Mouse (Mus musculus): Measurements from ENCODE around the gene Serinc4. TPM values are rescaled to one million over a fixed set of nuclear protein-coding genes. Genes with fewer than 3 reads are reported as not detected.
"Not testable (repeated sequence)": the region's sequence is repeated elsewhere in the genome, so short reads cannot be mapped to it uniquely, and the experiment has no call there.

Gene Serinc4
- total RNA-seq (2021), result under 1 TPM in 1 of 2 experiments, not detected in 1; 0.10 TPM

DNA sequence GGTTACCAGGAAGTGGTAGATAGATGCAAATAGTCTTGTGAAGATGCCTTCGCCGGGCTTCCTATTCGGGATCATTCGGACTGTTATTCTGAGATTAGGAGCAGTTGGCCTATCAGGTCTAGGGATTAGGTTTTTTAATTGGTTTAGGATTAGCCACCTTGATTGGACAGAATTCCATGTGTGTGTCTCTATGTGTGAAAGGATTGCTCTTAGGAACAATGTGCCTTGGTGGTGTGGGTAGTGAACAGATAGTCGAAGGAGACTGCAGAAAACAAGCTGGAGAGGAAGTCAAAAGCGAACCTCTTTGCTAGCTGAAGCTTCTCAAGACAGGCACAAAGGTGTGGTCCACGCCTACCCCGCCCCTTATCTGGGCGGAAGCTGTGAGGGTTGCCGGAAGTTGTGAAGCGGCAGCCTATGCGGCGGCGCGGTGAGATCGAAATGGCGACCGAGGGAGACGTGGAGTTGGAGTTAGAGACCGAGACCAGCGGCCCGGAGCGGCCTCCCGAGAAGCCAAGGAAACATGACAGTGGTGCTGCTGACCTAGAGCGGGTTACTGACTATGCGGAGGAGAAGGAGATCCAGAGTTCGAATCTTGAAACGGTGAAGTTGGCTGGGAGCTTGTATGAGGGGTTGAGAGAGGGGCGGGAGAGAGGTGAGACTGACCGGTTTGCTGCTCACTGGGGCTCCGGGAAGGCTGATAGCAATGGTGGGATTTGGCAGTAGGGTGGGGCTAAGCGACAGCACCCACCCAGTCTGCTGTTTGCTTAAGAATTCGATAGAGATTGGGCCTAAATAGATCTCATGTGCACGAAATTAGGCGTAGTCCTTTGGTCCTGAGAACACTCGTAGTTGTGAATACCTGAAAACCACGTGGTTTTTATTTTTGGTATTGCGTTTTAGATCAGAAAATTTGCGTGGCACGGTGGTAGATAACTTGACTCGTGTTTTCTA, at the start of gene Serinc4:
Serinc4 (minus strand) TSS at position 90 of the 951 bp plus-strand sequence.
- intact Hi-C loops (cut with DNase I), result no loop called here
- peak; percentile 74 for DNase-seq (ENCODE audit: low spot score)

- intact Hi-C loops (cut with DNase I), result not testable (repeated sequence)
Observed at GRCm38 (mm10) chr2:121501550-121501949, 45.0 kb upstream of the Serinc4 start.

DNA sequence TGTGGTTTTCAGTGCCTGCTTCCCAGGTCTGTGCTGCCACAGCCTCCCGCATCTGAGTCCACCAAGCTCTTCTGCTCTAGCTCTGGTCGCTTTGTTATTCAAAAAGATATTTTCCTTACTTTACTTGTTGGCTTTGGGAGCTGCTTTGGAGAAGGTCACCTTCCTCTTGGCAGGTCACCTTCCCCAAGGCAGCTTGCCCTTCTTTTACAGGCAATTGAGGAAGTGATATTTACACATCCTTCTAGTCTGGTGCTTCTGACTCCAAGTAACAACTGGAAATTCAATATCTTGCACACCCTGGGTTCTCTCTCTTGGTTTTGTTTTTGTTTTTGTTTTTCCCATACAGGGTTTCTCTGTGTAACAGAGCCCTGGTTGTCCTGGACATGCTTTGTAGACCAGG, 27.8 kb upstream of the Serinc4 start:
- intact Hi-C loops (cut with DNase I); DNase-seq (ENCODE audit: low spot score): not testable (repeated sequence)

More at GRCm38 (mm10) chr2:121501550-121501949, 45.0 kb upstream of the Serinc4 start:
- not testable (repeated sequence) for DNase-seq (ENCODE audit: low spot score)

DNA sequence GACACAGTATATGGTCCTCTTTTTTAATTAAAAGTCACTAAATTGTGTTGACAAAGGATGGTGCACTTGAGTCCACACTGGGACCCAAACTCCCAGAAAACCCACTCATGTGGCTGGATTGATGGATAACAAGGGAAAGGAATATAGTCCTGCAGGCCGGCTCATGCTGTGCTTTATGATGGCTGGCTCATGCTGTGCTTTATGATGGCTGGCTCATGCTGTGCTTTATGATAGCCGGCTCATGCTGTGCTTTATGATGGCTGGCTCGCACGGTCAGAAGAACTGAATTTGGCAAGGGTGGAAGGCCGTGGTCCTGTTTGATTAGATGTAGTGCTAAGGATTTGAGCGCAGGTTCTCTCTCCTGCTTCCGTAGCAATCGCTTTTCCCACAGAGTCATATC, 27.0 kb upstream of the Serinc4 start:
- intact Hi-C loops (cut with DNase I), result no loop called here
- no peak for DNase-seq (ENCODE audit: low spot score)

DNA sequence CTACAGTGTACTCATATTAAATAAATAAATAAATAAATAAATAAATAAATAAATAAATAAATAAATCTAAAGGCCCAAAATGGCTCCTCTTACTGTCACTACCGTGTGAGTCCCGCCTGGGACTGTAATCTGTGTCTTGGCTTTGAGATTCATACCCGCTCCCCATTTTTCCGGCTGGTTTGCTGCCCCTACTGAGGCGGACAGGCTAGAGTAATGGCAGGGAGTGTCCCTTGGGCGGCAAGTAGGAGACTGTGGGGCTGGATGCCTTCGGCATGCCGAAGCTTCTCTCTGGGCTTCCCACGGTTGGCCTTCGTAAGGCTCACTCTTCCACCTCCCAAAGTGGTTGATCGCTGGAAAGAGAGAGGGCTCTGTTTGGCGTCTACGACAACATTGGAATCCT, 24.3 kb upstream of the Serinc4 start:
- DNase-seq (ENCODE audit: low spot score); intact Hi-C loops (cut with DNase I): not testable (repeated sequence)

GRCm38 (mm10) chr2:121480498-121480897, 23.9 kb upstream of the Serinc4 start:
- no peak for DNase-seq (ENCODE audit: low spot score)
- intact Hi-C loops (cut with DNase I), result no loop called here

DNA sequence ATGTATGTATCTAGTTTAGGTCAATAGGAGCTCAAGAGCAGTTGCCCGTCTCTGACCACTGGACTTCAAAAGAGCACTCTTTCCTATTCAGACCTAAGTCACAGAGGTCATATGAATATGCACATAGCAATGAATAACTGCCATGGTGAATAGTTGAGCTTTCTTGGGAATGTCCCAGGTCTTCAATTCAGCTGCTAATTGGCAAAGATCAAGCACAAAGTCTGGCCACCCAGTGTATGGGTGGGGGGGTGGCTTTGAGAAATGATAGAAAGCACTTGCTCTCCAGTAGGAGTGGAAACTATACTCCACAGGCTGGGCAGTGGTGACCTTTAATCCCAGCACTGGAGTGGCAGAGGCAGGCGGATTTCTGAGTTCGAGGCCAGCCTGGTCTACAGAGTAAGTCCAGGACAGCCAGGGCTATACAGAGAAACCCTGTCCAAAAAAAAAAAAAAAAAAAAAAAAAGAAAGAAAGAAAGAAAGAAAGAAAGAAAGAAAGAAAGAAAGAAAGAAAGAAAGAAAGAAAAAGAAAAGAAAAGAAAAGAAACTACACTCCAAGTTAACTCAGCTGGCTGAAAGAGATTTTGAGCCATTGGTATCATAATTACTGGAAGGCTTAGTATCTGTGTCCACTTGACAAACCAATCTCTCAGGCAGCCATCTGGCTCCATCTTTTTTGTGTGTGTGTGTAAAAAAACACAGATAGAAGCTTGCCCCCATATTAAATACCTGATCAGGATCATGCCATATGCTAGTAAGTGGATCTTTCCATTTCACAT, 21.1 kb upstream of the Serinc4 start:
- DNase-seq (ENCODE audit: low spot score), result no peak
- intact Hi-C loops (cut with DNase I), result no loop called here

GRCm38 (mm10) chr2:121475306-121475705, 18.7 kb upstream of the Serinc4 start:
- intact Hi-C loops (cut with DNase I); DNase-seq (ENCODE audit: low spot score): not testable (repeated sequence)

GRCm38 (mm10) chr2:121474180-121474535, 17.6 kb upstream of the Serinc4 start:
- intact Hi-C loops (cut with DNase I), result loop anchor here (1.0 kb wide), 2 partner anchors 25 to 33 kb away; partner anchors contain the start of gene Serf2
- DNase-seq (ENCODE audit: low spot score), result no peak

GRCm38 (mm10) chr2:121473301-121474179, 17.0 kb upstream of the Serinc4 start, which contains the start of gene Mfap1b:
TSS of gene Mfap1b (minus strand) at chr2:121474067.
- intact Hi-C loops (cut with DNase I), result loop anchor here (1.0 kb wide), 2 partner anchors 24 to 34 kb away; partner anchors contain the start of gene Serf2
- peak; percentile 62 for DNase-seq (ENCODE audit: low spot score)

GRCm38 (mm10) chr2:121472783-121473182, 16.2 kb upstream of the Serinc4 start:
- DNase-seq (ENCODE audit: low spot score); intact Hi-C loops (cut with DNase I): not testable (repeated sequence)

DNA sequence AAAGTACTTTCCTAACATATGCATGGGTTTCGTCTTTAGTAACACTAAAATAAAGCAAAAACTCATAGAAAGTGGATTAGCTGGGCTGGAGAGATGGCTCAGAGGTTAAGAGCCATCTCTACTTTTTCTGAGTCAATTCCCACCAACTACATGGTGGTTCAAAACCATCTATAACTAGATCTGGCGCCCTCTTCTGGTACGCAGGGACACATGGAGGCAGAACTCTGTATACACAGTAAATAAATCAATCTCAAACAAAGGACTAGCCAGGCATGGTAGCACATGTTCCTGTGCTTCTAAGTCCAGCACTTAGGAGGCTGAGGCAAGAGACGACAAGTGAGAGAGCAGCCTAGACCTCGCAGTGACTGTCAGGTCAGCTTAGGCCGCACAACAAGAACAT, 12.4 kb upstream of the Serinc4 start:
- intact Hi-C loops (cut with DNase I); DNase-seq (ENCODE audit: low spot score): not testable (repeated sequence)

- intact Hi-C loops (cut with DNase I), result no loop called here
Observed at GRCm38 (mm10) chr2:121460071-121460470, 3.5 kb upstream of the Serinc4 start.

GRCm38 (mm10) chr2:121455534-121455933, 1.0 kb downstream of the Serinc4 start:
- intact Hi-C loops (cut with DNase I), result no loop called here

More at GRCm38 (mm10) chr2:121460071-121460470, 3.5 kb upstream of the Serinc4 start:
- DNase-seq (ENCODE audit: low spot score), result no peak

DNA sequence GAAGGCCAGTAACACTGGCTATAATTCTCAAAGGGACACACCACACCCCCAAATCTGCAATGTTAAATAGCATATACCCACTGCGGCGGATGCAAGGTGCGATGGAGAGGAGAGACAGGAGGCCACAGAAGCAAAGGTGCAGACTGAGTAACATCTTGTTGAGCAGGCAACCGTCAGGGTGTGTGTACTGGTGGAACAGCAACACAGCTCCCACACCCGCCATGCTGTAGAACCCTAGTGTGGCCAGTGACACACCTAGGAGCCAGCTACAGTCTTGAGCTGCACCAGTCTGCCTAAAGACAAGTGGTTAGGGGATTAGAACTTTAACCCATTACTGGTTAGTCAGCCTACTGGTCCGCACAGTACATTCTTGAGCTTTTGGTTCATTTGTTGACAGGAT, 2.7 kb downstream of the Serinc4 start:
- intact Hi-C loops (cut with DNase I), result no loop called here
- no peak for DNase-seq (ENCODE audit: low spot score)

More at GRCm38 (mm10) chr2:121455534-121455933, 1.0 kb downstream of the Serinc4 start:
- DNase-seq (ENCODE audit: low spot score), result no peak

GRCm38 (mm10) chr2:121452990-121453389, 3.6 kb downstream of the Serinc4 start, which contains the start of gene Hypk:
TSS of gene Hypk (plus strand) at chr2:121453290.
- no peak for DNase-seq (ENCODE audit: low spot score)
- intact Hi-C loops (cut with DNase I), result no loop called here

DNA sequence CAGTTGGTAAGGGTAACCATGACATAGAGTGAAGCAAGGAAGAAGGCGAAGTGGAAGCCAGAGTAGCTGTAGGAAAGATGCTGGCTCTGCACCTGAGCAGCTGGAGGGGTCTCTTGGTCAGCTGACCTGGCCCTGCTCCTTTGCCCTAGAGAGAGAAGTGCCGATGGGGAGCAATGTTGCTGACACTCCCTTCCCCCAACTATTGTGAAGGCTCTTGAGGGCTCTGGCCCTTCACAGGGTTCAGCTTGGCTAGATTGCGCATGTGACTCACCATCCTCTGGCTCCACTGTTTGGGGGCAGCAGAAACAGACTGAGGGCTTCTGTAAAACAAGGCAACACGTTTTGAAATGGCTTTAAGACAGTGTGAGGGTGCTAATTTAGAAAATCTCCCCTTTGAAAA, 4.2 kb downstream of the Serinc4 start:
- intact Hi-C loops (cut with DNase I), result no loop called here
- no peak for DNase-seq (ENCODE audit: low spot score)

DNA sequence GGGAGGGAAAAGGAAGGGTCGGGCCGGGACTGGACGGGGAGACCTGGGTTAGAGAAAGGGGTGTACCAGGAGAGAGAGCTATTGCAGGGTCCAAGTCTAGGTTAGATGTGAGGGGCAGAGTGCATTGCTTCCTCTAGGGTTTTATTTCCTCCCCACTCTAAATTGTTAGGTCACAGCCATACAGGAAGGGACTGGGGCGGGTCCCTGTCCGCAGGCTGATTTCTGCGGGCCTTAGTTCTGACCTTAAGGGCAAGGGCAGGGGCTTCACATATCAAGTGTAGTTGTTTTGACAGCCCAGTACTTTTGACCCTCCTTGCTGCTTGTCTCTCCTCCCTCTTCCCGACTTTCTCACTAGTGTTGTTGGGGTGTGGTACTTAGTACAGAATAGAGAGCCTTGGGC, 6.5 kb downstream of the Serinc4 start:
- DNase-seq (ENCODE audit: low spot score), result no peak
- intact Hi-C loops (cut with DNase I), result no loop called here

DNA sequence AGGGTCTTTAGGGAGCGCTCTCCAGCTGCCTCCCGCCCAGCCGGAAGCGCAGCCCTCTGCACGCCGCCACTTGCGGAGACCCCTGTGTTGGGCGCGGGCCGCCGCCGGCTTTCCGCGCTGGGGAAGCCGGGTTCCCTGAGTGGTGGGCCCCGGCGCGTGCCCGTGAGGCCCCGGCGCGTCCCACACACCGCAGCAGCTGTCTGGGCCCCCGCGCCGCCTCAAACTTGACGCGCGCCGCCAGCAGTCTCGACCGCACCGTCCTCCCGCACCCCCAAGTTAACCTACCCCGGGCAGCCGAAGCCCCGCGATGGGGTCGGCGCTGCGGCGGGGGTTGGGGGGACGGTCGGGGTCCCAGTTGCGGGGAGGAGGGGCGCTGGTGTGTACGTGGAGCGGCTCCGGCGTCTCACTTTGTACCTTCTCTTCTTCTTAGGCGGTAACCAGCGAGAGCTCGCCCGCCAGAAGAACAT, 7.0 kb downstream of the Serinc4 start:
- no peak for DNase-seq (ENCODE audit: low spot score)

More for the DNA sequence above, 7.0 kb downstream of the Serinc4 start:
- intact Hi-C loops (cut with DNase I), result loop anchor here (1.0 to 10.0 kb wide), 3 partner anchors 25 to 925 kb away; partner anchors contain the start of genes Mfap1a, Mfap1b and Wdr76

Data from heart, postnatal 25 days (tissue).